Mouse (Mus musculus): ENCODE measurements around the gene Msh2. TPM values are rescaled to one million over a fixed set of nuclear protein-coding genes. Genes with fewer than 3 reads are reported as not detected.

The Msh2 gene
- total and polyA plus RNA-seq, 2 experiments from 2014 or later: 33.5 to 41.5 TPM

DNA sequence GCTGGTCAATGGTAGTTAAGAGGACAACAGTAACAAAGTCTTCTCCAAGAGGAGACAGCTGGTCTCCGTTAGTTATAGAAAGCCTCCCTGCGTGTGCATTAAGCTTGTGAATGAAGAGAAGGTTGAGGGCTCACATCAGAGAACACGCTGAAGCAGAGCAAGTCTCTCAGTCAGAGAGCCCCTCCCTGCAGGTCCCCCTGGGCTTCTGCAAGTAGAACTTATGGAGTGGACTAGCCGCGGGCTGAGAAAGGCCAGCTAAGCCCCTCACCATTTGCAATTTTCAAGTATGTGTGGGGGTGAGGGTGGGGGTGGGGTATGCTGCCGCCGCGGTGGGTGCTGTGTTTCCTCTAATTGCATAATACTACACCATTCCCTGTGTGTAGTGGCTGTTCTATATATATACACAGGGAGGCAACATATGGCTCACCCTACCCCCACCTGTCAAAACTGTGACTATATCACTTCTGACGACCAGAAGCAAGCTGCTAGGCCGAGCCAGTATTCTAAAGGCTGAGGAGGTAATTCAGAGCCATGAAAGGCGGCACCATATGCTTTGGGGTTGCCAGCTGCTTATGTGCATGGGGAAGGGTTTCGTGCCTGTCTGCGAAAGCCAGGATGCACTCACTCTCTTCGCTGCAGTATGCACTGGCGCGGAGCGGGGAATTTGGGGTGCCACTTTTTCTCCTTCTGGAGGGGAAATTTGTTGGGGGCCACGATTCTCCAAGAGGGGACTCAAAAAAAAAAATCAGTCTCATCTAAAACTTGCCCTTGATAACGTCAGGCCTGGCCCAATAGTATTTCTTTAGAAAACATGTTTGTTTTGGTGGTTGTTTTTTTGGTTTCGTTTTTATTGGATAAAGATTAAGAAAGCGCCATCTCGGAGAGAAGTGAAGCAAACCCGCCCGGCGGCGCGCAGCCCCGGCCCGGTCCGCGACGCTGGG is 73.1 kb downstream of the Msh2 start:
- no peaks in the 10 kb centered on the region for H3K9me3 ChIP-seq (ENCODE audit: low read length)
- H3K36me3 ChIP-seq (ENCODE audit: insufficient read depth): no peaks in the 10 kb centered on the region
- H3K4me3 ChIP-seq (ENCODE audit: low read depth, low read length): peak overlapping the region; percentile 48
- 0 out of 2 replicates have a peak, but pooled peaks cover 4% of the 10 kb centered on the region for H3K4me1 ChIP-seq (ENCODE audit: insufficient read depth)
- ATAC-seq: peak; percentile 85
- H3K9ac ChIP-seq: peak overlapping the region; percentile 61
- DNase-seq: peak; percentile 88
- peak overlapping the region; percentile 99 for H3K4me2 ChIP-seq (ENCODE audit: low read depth)
- H3K27me3 ChIP-seq (ENCODE audit: insufficient read depth, low read length): peaks cover 3% of the 10 kb centered on the region
- WGBS: 10% methylated on average over 32 of the region's 32 CpGs
- TF ChIP-seq CTCF (IDR thresholded peaks at IDR 0.05; ENCODE audit: low read depth): no peak
- peak overlapping the region; percentile 62 for H3K27ac ChIP-seq (ENCODE audit: low read depth, low read length)

DNA sequence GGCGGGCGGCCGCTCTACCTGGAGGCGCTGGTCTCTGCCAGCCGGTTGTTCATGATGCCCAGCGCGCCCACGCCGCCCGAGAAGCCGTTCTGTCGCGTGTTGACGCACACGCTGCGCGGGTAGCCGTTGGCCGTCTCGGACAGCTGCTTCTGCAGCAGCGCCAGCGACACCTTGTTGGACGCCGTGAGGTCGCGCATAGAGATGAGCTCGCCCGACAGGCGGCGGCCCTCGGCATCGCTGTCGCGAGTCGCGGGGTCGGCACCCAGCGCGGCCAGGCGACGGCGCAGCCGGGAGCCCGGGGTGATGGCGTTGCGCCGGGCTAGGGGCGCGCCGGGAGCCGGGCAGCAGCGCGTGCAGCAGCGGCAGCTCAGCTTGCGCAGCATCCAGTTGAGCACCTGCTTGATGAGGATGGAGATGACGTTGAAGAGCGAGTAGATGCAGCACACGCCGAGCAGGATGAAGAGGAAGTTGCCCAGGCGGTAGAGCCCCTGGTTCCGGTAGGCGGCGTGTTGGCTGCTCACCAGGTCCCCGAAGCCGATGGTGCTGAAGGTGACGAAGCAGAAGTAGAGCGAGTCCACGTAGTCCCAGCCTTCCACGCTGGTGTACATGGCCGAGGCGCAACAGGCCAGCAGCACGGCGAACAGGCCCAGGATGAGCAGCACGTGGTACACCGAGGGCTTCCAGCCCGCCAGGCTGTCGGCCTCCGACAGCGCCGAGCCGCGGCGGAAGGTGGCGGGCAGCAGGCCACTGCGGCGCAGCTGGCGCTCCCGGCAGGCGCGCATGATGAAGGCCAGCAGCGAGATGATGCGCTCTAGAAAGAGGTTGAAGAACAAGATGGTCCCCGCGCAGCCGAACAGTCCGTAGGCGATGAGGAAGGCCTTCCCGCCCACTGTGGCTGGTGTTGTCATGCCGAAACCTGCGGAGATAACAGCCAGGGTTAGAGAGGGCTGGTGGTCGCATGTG is 74.1 kb downstream of the Msh2 start:
- no peaks in the 10 kb centered on the region for H3K36me3 ChIP-seq (ENCODE audit: insufficient read depth)
- peak overlapping the region; percentile 99 for H3K4me2 ChIP-seq (ENCODE audit: low read depth)
- peak overlapping the region; percentile 61 for H3K9ac ChIP-seq
- peaks cover 3% of the 10 kb centered on the region for H3K27me3 ChIP-seq (ENCODE audit: insufficient read depth, low read length)
- DNase-seq: peak; percentile 77
- H3K4me1 ChIP-seq (ENCODE audit: insufficient read depth): 0 out of 2 replicates have a peak, but pooled peaks cover 4% of the 10 kb centered on the region
- peak; percentile 47 for TF ChIP-seq CTCF (IDR thresholded peaks at IDR 0.05; ENCODE audit: low read depth)
- H3K9me3 ChIP-seq (ENCODE audit: low read length): no peaks in the 10 kb centered on the region
- 2% methylated on average over 101 of the region's 101 CpGs for WGBS
- H3K4me3 ChIP-seq (ENCODE audit: low read depth, low read length): peak overlapping the region; percentile 48
- peak overlapping the region; percentile 62 for H3K27ac ChIP-seq (ENCODE audit: low read depth, low read length)
- ATAC-seq: peak; percentile 68

DNA sequence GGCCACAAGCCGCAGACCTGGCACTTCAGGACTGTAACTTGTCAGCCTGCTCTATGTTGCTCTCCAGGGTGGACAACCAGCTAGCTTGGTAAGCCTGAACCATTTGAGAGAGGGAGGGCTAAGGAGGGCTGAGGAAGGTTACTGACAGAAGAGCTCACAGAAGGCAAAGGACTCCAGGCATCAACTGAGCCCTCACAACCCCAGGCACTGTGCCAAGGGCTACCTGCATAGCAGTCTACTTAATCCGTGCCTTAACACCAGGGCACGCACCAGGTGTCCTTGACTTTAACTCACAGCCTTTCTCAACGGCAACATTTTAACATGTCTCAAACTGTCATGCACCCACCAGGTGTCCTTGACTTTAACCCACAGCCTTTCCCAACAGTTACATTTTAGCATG is 88.2 kb downstream of the Msh2 start:
- Histone ChIP-seq H3K9ac (no peak overlapping the region), H3K27me3 (ENCODE audit: insufficient read depth, low read length) (no peaks in the 10 kb centered on the region), H3K36me3 (ENCODE audit: insufficient read depth) (no peaks in the 10 kb centered on the region), H3K4me3 (ENCODE audit: low read depth, low read length) (no peak overlapping the region), H3K9me3 (ENCODE audit: low read length) (no peaks in the 10 kb centered on the region), H3K27ac (ENCODE audit: low read depth, low read length) (no peak overlapping the region), H3K4me2 (ENCODE audit: low read depth) (no peak overlapping the region), H3K4me1 (ENCODE audit: insufficient read depth) (no peaks in the 10 kb centered on the region)
- WGBS: 86% methylated on average over 4 of the region's 4 CpGs
- no peak for ATAC-seq
- DNase-seq: no peak
- TF ChIP-seq CTCF (IDR thresholded peaks at IDR 0.05; ENCODE audit: low read depth): no peak

DNA sequence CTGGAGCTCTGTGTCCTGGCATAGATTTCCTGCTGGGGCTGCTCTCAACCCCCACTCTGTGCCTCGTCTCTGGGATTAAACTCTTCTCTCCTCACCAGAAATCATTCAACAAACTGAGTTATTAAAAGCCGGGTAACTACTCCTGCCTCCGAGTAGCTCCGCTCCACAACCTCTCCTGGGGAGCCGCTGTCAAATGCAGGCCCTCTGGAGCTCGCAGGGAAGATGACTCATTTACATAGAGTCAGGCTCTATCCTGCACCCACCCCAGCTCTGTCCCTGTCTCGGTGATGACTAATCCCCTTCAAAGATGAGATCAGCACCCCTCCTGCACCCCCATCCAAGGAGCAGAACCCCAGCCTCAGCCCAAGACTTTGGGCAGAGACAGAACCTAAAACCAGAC is 91.0 kb downstream of the Msh2 start:
- no peak for ATAC-seq
- no peak overlapping the region for H3K4me2 ChIP-seq (ENCODE audit: low read depth)
- no peaks in the 10 kb centered on the region for H3K9me3 ChIP-seq (ENCODE audit: low read length)
- H3K27ac ChIP-seq (ENCODE audit: low read depth, low read length): no peak overlapping the region
- TF ChIP-seq CTCF (IDR thresholded peaks at IDR 0.05; ENCODE audit: low read depth): no peak
- H3K9ac ChIP-seq: no peak overlapping the region
- no peaks in the 10 kb centered on the region for H3K4me1 ChIP-seq (ENCODE audit: insufficient read depth)
- WGBS: 42% methylated on average over 7 of the region's 7 CpGs
- DNase-seq: no peak
- H3K4me3 ChIP-seq (ENCODE audit: low read depth, low read length): no peak overlapping the region
- H3K27me3 ChIP-seq (ENCODE audit: insufficient read depth, low read length): no peaks in the 10 kb centered on the region
- no peaks in the 10 kb centered on the region for H3K36me3 ChIP-seq (ENCODE audit: insufficient read depth)

DNA sequence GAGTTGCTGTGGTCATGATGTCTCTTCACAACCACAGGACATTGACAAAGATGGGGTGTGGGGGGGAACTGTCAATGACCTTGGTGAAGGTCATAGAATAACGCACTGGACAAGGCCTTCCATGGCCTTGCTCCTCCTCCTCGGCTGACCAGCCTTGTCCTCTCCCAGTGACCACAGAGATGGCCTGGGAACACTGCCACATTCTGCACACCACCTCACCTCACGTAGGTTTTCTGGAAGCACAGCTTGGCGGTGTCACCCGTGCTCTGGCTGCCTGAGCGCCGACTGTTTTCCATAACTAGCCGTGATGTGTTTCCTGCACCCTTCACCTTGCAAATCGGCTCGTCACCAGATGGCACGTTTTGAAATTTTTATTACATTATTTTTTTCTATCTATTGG is 92.9 kb downstream of the Msh2 start:
- Histone ChIP-seq H3K27ac (ENCODE audit: low read depth, low read length) (no peak overlapping the region), H3K4me3 (ENCODE audit: low read depth, low read length) (no peak overlapping the region), H3K36me3 (ENCODE audit: insufficient read depth) (no peaks in the 10 kb centered on the region), H3K9me3 (ENCODE audit: low read length) (no peaks in the 10 kb centered on the region), H3K9ac (no peak overlapping the region), H3K27me3 (ENCODE audit: insufficient read depth, low read length) (no peaks in the 10 kb centered on the region), H3K4me2 (ENCODE audit: low read depth) (no peak overlapping the region), H3K4me1 (ENCODE audit: insufficient read depth) (no peaks in the 10 kb centered on the region)
- 91% methylated on average over 11 of the region's 11 CpGs for WGBS
- no peak for TF ChIP-seq CTCF (IDR thresholded peaks at IDR 0.05; ENCODE audit: low read depth)
- no peak for DNase-seq
- ATAC-seq: no peak

DNA sequence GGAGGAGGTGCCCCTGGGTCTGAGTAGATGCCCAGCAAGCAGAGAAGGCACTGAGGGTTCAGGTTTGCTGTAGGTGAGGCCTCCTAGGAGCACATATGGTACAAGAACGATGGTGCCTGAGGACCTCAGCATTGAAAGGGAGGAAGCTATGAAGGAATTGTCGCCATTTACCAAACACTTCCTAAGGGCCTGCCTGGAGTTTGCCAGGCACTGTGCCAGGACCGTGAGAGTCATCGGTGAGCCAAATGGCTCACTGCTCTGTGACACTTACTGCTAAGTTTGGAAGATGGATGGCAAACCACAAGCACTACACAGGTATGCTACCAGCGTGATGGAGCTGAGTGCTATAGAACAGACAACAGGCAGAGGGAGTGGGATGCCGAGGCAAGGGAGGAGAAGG is 94.8 kb downstream of the Msh2 start:
- no peaks in the 10 kb centered on the region for H3K4me1 ChIP-seq (ENCODE audit: insufficient read depth)
- WGBS: 84% methylated on average over 6 of the region's 6 CpGs
- H3K27ac ChIP-seq (ENCODE audit: low read depth, low read length): no peak overlapping the region
- H3K9ac ChIP-seq: no peak overlapping the region
- no peak overlapping the region for H3K4me3 ChIP-seq (ENCODE audit: low read depth, low read length)
- no peaks in the 10 kb centered on the region for H3K36me3 ChIP-seq (ENCODE audit: insufficient read depth)
- H3K27me3 ChIP-seq (ENCODE audit: insufficient read depth, low read length): no peaks in the 10 kb centered on the region
- no peak for ATAC-seq
- no peaks in the 10 kb centered on the region for H3K9me3 ChIP-seq (ENCODE audit: low read length)
- no peak for TF ChIP-seq CTCF (IDR thresholded peaks at IDR 0.05; ENCODE audit: low read depth)
- no peak overlapping the region for H3K4me2 ChIP-seq (ENCODE audit: low read depth)
- no peak for DNase-seq
